Mouse (Mus musculus) embryo, embryonic 10 days (tissue): ENCODE data around the gene Man2a2.
A peak's percentile ranks its signal among the peaks of the same experiment; 100 is the strongest.
"Not testable (repeated sequence)": the region's sequence is repeated elsewhere in the genome, so short reads cannot be mapped to it uniquely, and the experiment has no call there.

ENCODE experiments used
- DNase-seq: peaks from one replicate; pipeline ENCODE4 v3.0.0-alpha.2; 2015; ENCODE audit warnings: low spot score

Man2a2 gene

DNA sequence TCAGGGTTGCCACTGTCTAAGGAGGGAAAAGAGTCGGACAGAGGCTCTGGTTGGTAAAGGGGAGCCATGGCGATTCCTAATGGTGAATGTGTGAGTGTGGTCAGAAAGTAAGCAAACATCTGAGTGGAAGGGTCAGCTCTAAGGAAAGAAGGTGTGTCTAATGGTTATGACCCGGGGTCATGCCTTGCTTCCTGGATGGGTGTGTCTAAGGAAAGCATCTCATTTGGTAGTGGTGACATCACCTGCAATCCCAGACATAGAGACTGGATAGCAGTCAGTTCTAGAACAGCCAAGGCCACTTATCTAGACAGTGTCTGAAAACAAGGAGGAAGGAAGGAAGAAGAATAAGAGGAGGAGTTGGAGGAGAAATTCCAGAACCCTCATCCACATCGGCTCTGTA, 36.3 kb downstream of the Man2a2 start:
- no peak for DNase-seq

DNA sequence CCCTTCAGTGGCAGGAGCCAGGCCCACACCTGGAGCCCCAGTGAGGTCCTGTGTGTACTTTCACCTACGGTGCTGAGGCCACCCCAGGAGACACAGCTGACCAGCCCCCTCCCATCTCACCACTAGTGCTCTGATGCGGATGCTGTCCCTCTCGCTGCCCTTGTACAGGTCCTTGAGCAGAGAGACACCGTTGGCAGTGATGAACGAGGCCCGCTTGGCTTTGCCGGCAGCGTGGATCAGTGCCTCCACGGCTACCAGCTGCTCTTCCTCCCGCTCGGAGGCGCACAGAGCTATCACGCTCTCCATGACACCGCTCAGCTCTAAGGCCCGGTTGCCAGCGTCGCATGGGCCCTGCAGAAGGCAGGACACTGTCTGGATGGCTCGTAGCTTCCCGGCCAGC, 39.7 kb downstream of the Man2a2 start:
- no peak for DNase-seq

DNA sequence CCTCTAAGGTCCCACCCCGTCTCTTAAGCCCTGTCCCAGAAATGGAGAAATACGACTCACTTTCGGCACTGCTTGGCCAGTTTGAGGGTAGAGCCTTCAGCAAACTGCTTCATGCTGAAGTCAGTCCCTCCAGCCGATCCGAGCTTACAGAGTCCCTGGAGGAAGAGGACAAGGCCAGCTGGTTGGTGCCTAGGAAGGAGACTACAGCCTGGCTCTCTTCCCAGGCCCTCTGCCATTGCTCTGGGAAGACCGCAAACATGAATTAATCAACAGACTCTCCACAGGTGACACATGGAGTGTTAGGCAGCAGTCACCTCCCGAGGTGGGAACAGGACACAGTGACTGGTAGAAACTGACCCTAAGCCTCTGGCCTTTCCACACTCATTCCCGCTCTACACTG, 40.9 kb downstream of the Man2a2 start:
- no peak for DNase-seq

DNA sequence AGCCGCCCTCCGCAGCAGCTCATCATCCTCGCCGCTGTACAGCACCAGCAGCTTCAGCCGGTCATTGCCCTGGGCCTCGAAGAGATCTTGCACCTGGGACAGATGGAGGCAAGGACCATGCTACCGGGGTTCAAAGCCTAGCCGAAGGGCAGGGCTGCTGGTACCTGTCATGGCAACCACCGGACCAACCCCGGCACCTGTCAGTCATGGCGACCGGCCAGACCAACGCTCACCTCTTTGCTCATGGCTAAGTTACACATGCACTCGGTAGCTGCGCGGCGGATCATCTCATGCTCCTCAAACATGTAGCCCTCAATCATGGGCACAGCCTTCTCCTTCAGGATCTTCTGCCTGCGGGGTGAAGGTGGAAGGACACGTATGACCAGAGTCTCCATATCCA, 45.1 kb downstream of the Man2a2 start:
- DNase-seq = no peak

DNA sequence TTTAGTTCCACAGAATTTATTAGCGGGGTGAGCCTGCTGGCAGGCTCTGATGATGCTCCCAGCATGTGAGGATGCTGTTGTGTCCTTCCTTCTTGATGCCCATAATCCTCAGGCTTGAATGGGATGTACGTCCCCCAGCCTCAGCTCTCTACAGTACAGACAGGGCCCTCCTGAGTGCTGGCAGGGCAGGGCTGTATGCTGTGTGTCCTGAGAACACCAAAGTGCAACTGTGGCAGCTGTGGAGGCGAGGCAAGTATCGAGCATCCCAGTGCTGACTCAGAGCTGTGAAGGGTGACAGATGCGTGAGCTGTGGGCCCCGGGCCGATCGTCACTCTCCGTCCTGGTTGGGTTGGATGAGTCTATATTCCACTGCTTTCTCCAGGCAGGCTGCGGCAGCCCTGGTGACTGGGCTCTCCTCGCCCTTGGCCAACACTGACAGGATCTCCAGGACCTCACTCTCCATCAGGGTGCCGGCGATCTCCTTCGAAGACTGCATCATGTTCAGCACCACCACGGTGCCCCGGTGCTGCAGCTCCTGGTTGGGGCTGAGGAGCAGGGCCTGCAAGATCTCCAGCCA, 45.8 kb downstream of the Man2a2 start:
- DNase-seq = no peak

DNA sequence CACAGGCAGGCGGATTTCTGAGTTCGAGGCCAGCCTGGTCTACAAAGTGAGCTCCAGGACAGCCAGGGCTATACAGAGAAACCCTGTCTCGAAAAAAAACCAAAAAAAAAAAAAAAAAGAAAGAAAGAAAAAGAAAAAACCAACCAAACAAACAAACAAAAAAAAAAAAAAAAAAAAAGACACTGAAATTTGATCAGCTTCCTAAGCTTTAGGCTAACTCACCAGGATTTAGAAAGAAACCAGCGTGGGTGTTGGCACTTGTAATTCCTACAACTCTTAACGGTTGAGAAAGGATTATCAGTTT, 46.4 kb downstream of the Man2a2 start:
- DNase-seq = not testable (repeated sequence)

DNA sequence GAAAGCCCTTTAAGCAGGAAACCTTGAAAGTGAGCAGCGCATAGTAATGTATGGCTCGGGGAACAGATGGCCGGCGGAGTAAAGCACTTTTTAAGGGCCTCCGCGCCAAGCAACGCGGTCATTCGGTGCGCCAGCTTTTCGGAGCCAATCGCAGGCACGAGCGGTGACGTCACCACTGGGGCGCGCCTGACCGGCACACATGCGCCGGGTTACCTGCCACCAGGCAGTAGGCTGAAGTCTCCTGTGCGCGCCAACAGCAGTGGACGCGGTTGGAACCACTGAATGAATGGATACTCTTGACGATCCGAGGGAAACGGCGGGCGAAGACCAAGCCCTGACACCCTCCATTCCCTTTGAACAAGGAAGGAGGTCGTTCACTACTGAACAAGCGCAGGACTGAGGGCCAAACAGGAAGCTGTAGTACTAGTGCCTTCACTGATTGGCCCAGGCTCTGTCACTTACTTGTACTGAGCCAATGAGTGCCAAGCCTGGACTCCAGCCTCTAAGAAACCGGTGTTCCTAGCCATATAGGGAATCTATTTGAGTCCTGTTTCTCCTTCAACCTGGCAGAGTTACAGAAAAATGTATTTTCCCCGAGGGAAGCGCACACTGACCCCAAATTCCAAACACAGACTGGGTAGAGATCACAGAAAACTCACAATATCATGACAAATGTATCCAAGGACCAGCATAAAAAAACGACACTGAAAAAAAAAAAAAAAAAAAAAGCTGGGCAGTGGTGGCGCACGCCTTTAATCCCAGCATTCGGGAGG, 46.9 kb downstream of the Man2a2 start, which contains the start of gene Rccd1:
TSS of gene Rccd1 (minus strand) at position 412 of the 773 bp plus-strand sequence.
- peak; percentile 99 for DNase-seq

DNA sequence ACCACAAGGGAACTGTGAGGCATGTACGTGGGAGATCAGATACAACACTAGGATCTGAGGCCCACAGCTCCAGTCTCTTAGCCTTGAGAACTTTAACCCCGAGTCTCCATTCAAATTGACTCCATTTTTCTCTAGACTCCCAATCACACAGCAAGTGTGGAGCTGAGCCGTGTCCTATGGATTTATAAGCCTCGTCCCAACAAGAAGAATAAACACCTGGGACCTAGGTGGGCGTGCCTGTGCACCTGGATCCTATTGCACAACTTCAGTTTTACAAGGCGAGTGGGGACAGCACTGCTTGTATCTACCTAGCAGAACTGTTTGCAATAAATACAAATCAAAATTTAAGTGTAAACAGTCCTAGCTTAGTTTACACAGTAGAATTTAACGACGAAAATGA, 47.8 kb downstream of the Man2a2 start:
- DNase-seq = no peak

DNA sequence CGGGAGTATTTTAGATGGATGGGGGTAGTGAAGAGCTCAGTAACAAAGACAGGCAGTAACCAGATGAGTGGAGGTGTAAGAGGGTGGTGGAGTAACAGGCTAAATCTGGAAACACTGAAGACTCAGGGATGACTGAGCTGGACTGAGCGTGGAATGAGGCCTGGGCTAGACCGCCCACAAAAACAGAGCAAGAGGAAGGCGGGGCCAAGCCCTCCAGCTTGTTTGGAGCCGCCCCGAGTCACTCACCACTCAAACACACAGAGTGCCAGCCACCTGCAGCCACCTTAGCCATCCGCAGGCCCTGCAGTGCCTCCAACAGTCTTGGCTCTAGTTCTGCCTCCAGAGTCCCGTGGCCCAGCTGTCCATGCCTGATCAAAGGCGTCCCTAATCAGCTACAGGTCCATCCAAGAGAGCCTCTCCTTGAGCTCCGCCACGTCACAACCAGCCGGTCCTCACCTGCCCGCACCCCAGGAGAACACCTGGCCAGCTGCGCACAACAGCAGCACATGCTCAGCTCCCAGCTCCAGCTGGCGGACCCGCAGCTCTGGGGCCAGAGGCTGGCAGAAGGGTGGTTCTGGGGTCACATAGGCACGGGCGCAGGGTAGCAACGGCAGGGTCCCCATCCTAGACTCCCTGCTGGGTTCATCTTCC, 51.2 kb downstream of the Man2a2 start:
- DNase-seq = no peak

DNA sequence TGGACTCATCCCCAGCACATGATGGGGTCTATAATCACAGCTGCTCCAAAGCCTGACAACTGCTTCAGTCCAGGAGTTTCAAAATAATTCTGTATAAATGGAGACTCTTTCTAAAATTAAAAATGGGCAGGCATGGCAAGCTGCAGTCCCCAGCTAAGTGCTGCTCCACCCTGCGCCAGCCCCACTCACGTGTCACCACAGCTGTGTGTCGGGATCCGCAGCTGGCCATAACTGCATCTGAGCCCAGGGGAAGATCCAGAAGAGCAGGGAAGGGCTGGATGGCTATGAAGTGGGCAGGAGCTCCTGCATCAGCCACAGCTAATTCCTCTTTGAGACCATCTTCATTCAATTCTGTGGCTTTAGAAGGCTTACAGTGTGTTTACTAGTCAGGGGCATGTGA, 52.5 kb downstream of the Man2a2 start:
- no peak for DNase-seq

DNA sequence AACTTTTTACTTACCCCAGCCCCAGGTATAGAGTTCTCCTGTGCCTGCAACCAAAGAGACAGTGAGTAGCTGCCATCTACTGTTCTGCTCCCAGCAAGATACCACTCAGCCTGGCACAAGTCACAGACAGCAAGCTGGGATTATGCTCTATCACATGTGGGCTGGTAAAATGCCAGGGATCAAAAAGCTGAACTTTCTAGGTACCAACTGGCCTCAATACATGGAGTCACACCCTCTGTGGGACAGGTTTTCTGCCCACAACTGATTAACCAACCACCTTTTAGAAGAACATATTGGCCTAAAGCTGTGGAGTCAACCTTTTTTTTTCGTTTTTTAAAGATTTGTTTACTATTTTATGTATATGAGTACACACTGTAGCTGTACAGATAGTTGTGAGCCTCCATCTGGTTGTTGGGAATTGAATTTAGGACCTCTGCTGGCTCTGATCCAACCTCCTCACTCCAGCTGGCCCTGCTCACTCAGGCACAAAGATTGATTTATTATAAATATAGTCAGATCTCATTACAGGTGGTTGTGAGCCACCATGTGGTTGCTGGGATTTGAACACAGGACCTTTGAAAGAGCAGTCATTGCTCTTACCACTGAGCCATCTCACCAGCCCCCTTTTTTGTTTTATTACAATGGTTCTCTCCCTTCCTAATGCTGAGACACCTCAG, 53.6 kb downstream of the Man2a2 start:
- no peak for DNase-seq

DNA sequence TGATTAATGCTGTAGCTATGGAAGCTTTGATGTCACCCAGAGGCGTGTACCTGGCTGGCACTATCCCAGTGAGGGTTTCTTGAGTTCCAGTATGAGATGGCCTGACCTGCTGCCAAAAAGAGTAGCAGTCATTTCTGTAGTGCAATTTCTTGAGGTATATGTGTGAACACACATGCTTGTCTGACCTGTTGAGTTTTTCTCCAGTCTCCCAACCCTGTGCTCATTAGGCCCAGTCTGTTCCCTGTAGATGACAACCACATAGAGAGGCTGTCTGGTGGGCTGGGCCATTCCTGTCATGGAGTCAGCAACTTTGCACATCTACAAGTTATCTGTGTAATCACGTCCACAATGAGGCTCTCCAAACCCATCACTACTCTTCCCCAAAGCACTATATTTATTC, 55.4 kb downstream of the Man2a2 start:
- DNase-seq = no peak

DNA sequence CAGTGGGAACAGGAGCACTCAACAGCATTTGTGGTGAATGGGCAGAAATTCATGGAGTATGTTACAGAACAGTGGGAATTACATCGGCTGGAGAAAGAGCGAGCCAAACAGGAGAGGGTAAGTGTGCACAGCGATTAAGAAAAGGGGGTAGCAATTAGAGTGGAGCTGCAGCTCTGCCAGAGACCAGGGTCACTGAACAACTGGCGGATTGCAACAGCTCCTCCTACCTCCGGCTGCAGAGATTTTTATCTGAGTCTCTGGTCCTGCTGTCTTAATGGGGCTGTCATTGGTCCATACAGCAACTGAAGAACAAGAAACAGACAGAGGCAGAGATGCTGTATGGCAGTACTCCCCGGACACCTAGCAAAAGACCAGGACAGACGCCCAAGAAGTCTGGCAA, 60.4 kb downstream of the Man2a2 start:
- no peak for DNase-seq

DNA sequence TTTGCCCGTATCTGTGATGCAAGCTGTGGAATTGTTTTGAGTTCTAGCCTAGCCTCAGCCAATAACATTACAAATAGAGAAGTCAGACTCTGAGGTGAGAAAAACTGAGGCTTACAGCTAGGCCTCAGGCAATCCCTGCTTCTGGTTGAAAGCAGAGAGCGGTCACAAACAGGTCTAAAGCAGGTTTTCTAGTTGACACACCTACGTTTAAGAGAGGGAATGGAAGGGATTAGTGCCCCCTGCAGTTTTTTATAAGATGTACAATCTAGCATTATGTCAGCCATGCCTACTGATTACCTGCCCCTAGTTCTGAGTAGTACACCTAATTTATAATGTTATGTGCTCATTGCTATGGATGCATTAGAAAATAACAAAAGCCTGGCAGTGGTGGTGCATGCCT, 63.4 kb downstream of the Man2a2 start:
- DNase-seq = no peak

DNA sequence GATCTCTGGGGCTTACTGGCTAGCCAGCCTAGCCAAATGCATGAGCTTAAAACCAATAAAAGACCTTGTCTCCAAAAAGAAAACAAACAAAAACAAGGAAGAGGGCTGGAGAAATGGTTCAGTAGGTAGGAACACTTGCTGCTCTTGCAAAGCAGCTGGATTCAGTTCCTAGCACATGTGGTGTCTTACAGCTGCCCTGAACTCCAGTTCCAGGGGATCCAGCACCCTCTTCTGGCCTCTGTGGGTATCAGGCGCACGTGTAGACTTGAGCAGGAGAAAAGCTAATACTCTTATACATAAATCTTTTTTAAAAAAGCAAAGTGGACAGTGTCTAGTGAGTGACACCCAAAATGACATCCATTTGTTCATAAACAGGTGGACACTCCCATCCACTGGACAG, 69.7 kb downstream of the Man2a2 start:
- DNase-seq = no peak

DNA sequence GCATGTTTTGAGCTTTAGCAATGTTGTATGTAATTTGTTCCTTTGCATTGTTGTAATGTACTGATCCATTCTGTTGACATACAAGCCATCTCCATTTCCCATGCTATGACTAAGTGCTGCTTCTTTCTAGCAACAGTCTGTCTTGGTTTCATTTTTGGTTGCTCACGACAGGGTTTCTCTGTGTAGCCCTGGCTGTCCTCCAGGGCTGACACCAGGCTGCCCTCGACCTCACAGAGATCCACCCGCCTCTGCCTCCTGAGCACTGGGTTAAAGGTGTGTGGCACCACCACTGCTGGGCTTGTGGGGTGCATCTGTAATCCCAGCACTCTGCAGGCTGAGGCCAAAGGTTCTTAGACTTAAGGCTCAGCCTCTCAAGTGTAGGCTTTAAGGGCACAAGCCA, 71.6 kb downstream of the Man2a2 start:
- no peak for DNase-seq
